Mouse (Mus musculus): Measurements from ENCODE around the gene Ppp1r12a.

Ppp1r12a gene

GRCm38 (mm10) chr10:108162297-108163020 lies 466 bp downstream of the Ppp1r12a start:
- DNase-seq (ENCODE audit: low read depth, low spot score) = no peak

- no peak for DNase-seq (ENCODE audit: low read depth, low spot score)
Measured at GRCm38 (mm10) chr10:108163021-108163410, 1.0 kb downstream of the Ppp1r12a start.

DNA sequence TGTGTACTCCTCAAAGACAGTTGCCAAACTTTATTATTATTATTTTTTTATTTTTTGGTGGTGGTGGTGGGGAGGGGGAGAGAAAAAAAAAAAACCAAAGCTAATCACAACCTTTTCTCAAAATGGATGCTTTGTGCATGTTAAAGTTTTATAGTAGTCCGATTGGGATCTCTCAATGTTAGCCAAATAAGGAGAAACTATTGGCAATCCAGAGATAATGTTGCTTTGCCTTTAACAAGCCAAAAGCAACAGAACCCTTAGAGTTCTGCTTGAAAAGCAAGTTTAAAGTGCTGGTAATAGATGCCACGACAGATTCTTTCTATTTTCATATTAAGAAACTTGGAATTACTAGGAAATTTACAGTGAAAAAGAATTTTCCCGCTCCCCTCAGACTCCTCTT lies 1.5 kb downstream of the Ppp1r12a start:
- DNase-seq (ENCODE audit: low read depth, low spot score) = no peak

DNA sequence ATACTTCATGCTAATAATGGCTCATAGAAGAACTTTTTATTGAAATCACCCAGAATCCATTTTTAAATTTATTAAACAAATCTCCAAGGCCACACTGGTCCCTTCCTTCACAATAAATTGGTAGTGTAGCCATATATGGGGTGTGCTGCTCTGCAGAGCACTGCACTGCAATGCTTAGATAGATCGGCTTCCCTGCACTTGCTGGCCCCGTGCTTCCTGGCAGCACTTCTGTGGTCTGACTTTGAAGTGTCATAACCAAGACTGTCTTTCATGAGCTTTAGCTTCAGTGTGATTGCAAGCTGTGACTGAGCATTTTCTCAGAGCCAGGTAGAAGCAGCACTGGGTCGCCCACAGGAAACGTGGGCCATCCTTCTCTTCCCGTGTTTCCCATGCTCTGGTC lies 5.8 kb downstream of the Ppp1r12a start:
- DNase-seq (ENCODE audit: low read depth, low spot score) = no peak

- no peak for DNase-seq (ENCODE audit: low read depth, low spot score)
Measured at GRCm38 (mm10) chr10:108170818-108171217, 8.8 kb downstream of the Ppp1r12a start.

- no peak for DNase-seq (ENCODE audit: low read depth, low spot score)
Measured at GRCm38 (mm10) chr10:108171637-108172036, 9.6 kb downstream of the Ppp1r12a start.

DNA sequence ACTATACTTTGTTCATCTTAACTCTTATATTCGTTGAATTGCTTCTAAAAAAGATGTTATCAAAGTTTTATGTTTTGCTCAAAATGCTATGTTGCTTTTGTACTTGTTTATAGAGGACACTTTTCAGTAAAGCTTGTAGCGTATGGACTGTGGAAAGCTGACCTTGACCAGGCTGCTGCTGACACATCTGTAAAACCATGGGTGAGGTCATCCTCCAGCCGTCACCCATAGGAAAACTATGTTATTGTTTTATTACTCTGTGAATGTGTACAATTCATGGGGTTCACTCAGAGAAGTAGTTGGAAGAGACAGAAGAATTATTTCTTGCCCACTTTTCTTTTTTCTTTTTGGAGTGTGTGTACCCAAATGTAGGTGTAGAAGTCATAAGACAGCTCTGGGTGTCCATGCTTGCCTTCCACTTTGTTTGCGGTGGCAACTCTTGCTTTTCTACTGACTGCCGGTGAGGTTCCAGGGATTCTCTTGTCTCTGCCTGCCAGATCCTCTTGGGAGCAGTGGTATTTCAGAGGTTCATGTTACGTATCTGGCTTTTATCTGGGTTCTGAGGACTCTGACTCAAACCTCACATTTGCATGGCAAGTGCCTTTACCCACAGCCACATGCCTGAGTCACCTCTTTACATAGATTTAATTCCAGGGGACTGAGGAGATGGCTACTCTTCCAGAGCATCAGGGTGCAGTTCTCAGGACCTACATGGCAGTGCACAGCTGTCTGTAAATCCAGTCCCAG lies 11.0 kb downstream of the Ppp1r12a start:
- no peak for DNase-seq (ENCODE audit: low read depth, low spot score)

- DNase-seq (ENCODE audit: low read depth, low spot score) = no peak
Measured at GRCm38 (mm10) chr10:108174107-108174506, 12.1 kb downstream of the Ppp1r12a start.

GRCm38 (mm10) chr10:108175885-108176284 lies 13.9 kb downstream of the Ppp1r12a start:
- no peak for DNase-seq (ENCODE audit: low read depth, low spot score)

DNA sequence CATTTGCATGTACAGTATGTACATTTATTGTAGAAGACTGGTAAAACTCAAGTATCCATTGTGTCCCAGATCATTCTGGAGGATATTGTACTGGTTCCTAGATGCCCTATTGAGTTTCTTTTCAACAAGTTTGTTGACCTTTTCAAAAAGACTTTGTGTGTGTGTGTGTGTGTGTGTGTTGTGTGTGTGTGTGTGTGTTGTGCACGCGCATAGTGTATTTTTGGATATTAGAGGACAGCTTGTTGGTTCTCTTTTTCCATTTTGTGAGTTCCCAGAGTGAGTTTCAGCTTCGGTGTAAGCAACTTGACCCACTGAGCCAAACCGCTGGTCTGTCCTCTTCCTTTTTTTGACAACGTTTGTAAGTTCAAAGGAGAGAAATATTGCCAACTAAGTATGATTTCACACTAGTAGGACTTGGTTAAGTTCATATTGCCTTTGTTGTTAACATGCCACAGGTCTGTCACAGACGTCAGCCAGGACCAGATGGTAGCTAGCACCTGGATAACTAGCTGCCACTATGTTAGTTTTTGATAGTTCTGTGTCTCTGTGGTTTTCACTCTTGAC lies 16.4 kb downstream of the Ppp1r12a start:
- DNase-seq (ENCODE audit: low read depth, low spot score) = no peak

- no peak for DNase-seq (ENCODE audit: low read depth, low spot score)
Measured at GRCm38 (mm10) chr10:108179404-108179803, 17.4 kb downstream of the Ppp1r12a start.

GRCm38 (mm10) chr10:108180313-108180712 lies 18.3 kb downstream of the Ppp1r12a start:
- DNase-seq (ENCODE audit: low read depth, low spot score) = no peak

DNA sequence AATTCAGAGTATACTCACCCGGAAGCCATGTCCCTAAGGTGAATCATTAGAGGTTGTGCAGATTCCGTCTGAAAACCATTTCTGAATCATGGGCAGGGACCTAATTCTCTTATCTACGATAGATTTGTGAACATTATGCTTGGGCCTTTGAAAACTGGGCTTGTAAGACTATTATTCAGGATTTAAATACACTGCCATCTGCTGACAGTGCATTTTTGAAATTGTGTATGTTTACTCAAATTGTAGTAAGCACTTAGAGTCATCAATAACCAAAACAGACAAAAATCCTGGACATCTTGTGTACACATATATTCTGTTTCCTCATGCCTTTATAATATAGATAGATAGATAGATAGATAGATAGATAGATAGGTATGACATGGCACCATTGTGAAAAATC lies 19.9 kb downstream of the Ppp1r12a start:
- DNase-seq (ENCODE audit: low read depth, low spot score) = no peak

DNA sequence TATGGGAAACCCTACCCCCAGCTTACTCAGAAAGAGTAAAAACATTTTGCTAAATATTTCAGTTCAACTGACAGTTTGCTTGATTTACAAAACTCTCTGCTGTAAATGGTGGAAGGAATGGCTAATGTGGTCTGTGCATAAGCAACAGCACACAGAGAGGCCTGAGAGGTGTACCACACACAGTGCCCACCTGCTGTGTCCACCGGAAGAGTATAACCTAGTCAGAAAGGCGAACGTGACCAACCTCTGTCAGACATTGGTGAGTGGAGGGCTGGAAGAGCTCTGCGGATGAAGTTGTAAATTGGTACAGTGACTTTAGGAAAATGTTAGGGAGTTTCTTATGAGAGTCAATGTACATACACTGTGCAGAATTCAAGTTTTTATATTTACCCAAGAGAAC lies 20.4 kb downstream of the Ppp1r12a start:
- DNase-seq (ENCODE audit: low read depth, low spot score) = no peak

GRCm38 (mm10) chr10:108184763-108185162 lies 22.8 kb downstream of the Ppp1r12a start:
- no peak for DNase-seq (ENCODE audit: low read depth, low spot score)

DNA sequence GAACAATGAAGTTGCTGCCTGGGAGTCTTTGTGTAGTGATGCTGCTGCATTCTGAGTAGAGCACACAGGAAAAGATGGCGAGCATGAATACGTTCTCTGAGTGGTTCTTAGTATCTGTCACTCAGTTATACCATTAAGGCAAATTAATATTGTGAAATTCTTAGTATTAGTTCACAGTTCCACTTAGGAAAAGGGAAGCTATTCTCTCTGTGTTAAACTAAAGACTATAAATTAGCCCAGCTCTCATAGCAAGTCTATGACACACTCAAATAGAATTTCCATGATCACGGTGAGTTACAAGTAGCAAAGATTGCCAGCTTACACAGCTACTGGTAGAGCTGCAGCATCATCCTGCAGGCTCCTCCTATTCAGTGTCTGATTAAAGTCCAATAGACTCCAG lies 23.3 kb downstream of the Ppp1r12a start:
- no peak for DNase-seq (ENCODE audit: low read depth, low spot score)

DNA sequence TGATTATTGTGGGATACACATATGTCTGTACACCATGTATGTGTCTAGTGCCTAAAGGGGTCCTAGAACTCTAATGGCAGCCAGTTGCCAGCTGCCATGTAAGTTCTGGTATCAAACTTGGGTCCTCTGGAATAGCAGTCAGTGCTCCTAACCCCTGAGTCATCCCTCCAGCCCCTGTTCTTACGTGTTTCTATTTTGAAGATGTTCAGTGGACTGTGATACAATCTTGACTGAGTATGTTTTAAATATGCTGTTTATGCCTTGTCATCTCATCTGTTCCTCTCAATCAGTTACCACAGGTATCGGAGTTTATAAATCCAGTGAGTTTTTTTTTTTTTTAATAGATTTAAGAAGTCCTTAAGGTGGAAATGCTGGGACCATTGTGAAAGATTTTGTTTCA lies 27.3 kb downstream of the Ppp1r12a start:
- DNase-seq (ENCODE audit: low read depth, low spot score) = no peak

- DNase-seq (ENCODE audit: low read depth, low spot score) = no peak
Measured at GRCm38 (mm10) chr10:108189986-108190385, 28.0 kb downstream of the Ppp1r12a start.

- no peak for DNase-seq (ENCODE audit: low read depth, low spot score)
Measured at GRCm38 (mm10) chr10:108190626-108191025, 28.6 kb downstream of the Ppp1r12a start.

GRCm38 (mm10) chr10:108191381-108191787 lies 29.4 kb downstream of the Ppp1r12a start:
- DNase-seq (ENCODE audit: low read depth, low spot score) = no peak

- DNase-seq (ENCODE audit: low read depth, low spot score) = no peak
Measured at GRCm38 (mm10) chr10:108192306-108192705, 30.3 kb downstream of the Ppp1r12a start.

DNA sequence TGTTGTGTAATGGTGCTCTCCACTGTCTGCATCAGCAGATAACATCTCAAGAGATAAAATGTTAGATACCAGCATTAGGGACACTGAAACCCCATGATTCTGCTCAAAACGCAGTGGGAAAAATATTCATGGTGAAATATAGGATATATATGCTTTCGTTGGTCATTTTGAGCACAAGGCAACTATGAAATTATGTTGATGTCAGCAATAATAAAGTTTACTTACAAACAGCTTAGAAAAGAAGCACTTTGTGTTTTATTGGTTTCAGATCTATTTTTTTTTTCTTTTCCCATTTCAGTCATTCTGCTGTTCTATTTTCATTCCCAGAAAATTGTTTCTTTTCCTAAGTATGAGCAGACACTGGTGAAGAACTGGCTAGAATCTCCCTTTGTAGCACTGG lies 34.1 kb downstream of the Ppp1r12a start:
- no peak for DNase-seq (ENCODE audit: low read depth, low spot score)

DNA sequence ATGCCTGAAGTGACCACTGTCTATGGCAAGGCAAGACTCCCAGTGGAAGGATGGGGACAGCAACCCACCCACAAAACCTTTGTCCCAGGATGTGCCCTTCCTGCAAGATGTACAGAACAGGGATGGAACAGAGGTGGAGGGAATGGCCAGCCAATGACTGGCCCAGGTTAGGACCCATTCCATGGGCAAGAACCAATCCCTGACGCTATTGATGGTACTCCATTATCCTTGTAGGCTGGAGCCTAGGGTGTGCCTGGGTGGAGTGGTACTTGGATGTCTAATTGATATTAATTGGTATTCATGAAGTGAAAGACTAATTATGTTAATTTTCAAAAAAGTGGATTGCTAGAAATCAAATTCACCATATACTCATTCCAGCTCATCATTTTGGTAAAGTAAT lies 35.5 kb downstream of the Ppp1r12a start:
- no peak for DNase-seq (ENCODE audit: low read depth, low spot score)
